Mouse (Mus musculus) C2C12 (cell line): ENCODE results near the gene Pam.

Experiments used
- CTCF ChIP-seq: IDR thresholded peaks from one replicate; pipeline ENCODE4 v1.5.1; 2011; ENCODE audit not compliant: control insufficient read depth, insufficient read depth, insufficient read length
- MYOG ChIP-seq: IDR thresholded peaks from one replicate; pipeline ENCODE4 v1.6.1; 2011; ENCODE audit not compliant: control insufficient read depth, insufficient read length; ENCODE audit errors: extremely low read depth

- TF ChIP-seq CTCF (no peak), MYOG (no peak)
Measured at GRCm38 (mm10) chr1:98053994-98054393, 41.5 kb downstream of the Pam start.
